Mouse (Mus musculus): ENCODE results near the gene Meioc. TPM values are rescaled to one million over a fixed set of nuclear protein-coding genes. Genes with fewer than 3 reads are reported as not detected.
A peak's percentile ranks its signal among the peaks of the same experiment; 100 is the strongest.

The Meioc gene
- not detected for total RNA-seq (2021)
- long read RNA-seq, experiment 1: 0 reads
- long read RNA-seq, experiment 2: 0 reads

DNA sequence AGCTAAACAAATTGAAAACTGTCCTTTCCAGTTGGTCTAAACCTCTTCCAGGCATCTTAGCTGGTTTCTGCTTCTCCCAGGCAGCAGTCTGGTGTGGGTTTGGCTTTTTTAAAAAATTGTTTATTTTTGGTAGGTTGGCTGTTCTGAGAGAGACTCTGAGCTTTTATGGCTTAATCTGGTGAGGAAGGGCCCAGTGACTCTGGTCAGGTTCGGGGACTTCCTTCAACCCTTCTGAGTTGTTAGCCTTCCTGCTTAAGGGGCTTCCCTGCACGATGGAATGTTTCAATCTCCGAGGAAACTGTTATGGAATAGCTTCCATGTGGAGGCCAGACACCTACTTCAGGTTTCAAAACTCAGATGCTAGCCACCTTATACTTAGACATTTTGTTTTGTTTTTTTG lies at the start of gene Meioc:
Meioc (plus strand) TSS at position 301 of the 400 bp plus-strand sequence.
- no peak for DNase-seq

DNA sequence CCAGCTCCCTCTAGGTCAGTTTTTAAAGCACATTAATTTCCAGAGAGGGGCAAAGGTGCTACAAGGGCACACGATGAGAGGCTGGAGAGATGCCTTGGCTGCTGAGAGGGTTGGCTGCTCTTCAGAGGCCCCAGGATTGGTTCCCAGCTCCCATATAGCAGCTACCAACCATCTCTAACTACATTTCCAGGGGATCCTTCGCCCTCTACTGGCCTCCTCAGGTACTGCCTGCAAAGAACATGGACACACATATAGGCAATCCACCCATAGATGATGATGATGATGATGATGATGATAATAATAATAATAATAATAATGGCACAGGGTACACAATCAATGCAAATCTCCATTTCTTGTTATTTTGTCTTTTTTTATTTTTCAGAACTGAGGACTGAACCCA lies 44.1 kb upstream of the Meioc start:
- no peak for DNase-seq

DNA sequence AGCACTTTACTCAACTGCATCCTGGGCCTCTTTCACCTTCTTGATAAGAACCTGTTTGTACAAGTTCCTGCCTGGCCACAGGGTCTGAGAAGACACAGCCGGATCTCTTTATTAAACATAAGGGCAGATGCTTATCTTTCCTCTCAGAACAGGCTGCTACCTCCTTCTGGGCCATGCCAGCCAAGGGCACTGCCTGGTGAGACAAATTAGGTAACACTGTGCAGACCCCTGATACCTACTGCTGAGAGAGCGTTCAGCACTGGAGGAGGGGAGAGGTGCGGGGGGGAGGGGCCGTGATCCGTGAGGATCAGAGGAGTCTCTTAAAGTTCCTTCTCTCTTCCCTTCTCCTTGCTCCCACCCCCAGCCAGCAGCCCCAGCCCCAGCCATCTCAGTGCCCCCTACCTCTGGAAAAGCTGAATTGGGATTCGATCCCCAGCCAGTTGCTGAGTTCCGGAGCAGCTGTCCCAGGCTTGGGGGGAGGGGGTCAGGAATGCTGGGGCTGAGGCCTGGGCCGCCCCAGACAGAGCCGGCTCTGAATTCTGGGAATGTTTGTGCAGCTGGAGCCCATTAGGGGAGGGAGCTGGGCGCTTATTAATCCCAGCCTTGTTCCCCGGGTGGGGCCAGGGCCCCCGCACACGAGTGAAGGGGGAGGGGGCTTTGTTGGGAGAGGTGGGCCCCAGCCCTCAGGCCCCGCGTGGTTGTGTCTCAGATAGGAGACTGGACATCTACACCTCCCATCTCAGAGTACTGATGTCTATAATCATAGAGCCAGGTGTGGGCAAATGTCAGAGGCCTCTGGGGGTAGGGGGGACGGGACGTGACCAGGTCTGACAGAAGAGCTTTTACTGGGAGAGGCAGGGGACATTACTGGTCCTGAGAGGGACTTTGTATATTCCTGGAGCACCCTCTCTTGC lies 39.4 kb upstream of the Meioc start:
- DNase-seq: peak in 1 of 2 experiments; percentile 11

DNA sequence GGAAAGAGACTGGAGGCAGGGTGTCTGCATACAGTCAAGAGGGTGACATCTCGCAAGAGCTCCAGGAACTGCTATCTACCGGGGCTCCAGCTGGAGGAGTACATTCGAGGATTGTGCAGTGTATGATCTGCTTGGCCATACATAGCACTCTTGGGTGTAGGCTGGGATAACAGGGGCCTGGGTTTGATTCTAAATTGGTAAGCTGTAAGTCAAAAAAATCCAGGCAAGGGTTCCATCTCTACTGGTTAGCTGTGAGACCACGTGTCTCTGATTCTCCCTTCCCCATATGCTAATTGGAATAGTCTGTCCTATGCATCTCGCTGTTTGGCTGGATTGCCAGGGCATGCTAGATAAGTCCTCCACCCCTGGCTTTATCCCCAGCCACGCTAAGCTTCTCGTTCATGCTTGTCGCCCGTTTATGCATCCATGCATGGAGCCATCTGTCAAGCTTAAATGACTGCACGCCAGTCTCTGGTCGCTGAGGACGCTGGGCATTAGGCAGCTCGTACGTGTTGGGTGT lies 38.6 kb upstream of the Meioc start:
- DNase-seq: no peak

DNA sequence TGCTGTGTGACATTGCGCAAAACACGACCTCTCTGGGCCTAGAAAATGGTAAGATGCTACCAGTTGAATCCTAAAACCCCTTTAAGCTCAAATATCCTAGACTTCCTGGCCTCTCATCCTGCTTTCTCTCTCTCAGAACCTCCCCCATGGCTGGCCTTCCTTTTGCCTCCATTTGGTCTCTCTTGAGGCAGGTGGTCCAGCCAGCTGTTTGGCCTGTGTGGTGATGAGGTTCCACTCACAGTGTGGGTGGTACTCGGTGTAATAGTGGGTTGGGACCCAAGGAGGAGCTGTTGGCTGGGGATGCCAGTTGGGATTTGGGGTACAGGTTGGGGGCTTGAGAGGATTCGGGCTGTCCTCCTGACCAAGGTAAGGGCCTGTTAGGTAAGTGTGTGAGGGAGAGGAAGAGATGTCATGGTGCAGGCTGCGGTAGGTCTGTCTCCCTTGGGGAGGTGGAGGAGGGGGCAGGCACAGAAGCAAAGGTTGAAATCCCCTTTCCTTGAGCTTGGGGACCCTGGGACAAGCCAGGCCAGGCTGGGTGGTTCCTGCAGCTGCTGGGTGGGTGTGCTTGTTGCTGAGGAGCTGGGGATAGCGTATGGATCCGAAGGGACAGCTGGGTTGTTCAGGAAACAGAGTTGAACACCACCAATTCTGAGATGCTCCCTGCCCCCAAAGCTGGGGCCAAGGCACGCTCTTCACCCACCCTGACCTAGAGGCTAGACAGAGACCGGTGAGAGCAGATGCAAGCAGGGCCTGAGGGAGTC lies 36.2 kb upstream of the Meioc start:
- no peak for DNase-seq

DNA sequence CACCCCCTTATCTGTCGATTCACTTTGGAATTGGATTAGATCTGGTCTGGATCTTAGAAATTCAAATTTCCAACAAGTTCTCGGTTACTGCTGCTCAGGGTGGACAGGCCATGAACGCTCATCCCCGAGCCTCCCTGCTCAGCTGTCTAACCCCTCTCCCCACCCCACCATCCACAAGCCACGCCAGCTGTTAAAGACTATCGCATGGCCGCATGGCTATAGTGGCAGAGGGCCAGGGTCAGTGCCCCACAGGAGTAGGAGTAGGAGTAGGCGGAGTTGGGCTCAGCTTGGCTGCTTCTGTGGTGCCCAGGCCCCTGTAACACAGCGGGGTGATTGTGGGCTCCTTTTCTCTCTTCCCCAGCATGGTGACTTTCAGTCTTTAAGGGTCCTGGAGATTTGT lies 35.0 kb upstream of the Meioc start:
- no peak for DNase-seq

DNA sequence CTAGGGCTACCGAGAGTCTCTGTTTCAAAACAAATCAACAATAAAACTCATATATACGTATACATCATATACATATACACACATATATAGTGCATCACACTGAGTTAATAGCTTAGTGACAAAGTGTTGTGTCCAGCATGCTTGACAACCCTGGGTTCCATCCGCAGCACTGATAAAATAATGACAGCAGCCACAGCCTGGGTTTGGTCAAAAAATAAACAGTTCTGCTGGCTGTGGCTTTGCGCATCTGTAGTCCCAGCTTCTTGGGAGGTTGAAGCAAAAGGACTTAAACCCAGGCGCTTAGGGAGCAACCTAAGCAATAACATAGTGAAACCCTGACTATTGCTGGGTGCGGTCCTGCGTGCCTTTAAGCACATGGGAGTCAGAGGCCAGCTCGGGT lies 34.1 kb upstream of the Meioc start:
- no peak for DNase-seq

DNA sequence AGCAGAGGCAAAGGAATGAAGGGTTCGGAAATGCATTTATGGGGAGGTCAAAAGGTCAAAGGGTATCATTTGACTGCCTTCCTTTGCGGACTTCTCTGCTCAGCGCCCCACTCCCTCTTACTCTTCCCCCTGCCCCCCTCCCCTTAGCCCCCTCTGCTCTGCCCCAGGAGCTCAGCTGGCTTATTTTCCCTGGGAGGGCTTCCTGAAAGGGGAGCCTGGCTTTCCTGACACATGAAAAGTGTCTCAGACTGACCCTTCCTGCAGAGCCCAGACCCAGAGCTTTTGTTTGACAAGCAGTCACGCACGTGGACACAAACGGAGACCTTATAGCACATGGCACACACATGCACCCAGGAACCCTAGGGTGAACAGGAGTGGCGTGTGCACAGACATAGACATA lies 32.8 kb upstream of the Meioc start:
- no peak for DNase-seq

DNA sequence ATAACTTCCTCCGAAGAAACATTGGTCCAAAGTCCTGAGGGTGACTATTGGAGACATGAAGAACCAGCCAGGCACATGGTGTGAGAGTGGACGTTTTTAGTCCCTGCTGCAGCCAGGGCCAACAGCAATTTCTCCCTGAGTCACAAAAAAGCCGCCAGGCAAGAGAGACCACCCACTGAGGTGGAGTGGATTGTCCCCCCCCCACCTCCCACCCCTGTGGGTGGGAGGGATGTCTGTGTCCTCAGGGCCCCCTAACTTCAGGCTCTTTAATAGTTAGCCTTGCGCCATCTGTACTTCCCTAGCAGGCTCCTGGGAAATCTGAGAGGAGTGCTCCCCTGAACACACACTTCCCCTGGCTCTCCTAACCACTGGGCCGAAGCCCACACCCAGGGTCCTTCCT lies 32.3 kb upstream of the Meioc start:
- no peak for DNase-seq

DNA sequence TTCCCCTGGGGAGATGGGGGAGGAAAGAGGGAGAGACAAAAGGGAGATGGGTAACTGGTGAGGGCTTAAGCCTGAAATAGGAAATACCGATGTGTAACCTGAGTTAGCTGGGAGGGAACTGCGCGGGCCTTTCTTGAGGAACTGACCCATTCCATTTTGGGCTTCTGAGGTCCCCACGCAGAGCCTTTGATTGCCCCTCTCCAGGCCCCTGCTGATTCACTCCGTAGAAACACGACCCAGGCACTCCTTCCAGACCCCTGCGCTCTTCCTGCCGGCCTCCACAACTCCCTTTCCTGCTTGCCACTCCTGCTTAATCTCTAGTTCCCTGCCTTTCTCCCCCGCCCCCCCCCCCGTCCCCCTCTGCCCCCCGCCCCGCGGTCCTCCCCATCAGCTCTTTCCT lies 30.8 kb upstream of the Meioc start:
- DNase-seq: no peak

DNA sequence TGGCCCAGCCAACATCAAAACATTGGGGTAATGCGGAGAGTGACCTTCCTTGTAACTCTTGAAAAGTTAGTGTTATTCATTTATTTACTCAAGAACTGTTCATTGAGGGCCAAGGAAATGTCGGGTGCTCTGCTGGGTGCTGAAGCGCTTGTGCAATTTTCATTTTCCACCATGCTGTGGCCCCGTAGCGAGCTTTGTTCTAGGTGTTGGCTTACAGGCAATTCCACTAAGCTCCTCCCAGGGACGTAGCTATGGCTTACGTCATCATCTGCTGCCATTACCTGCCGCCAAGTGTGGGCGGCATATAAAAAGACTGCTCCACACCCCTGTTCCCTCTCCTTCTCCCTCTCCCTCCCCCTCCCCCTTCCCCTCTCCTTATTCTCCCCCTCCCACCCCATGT lies 30.1 kb upstream of the Meioc start:
- no peak for DNase-seq

DNA sequence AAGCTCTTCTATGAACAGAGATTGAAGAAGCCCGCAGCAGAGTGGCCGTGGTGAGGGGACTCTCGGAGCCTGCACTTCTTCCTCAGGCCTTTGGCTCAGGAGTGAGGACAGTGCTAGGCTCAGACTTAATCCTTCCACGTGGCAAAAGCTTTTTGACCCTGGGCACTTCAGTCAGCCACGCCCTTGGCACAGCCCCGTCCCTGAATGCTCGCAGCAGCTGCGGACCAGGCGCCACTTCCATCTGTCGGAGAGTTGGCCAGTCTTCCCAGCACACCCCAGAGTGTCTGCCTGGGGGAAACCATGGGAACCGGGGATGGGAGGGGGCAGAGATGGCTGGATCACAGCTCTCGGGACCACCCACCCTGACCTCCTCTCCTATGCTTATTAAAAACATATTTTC lies 26.6 kb upstream of the Meioc start:
- peak; percentile 11 to 15 for DNase-seq

DNA sequence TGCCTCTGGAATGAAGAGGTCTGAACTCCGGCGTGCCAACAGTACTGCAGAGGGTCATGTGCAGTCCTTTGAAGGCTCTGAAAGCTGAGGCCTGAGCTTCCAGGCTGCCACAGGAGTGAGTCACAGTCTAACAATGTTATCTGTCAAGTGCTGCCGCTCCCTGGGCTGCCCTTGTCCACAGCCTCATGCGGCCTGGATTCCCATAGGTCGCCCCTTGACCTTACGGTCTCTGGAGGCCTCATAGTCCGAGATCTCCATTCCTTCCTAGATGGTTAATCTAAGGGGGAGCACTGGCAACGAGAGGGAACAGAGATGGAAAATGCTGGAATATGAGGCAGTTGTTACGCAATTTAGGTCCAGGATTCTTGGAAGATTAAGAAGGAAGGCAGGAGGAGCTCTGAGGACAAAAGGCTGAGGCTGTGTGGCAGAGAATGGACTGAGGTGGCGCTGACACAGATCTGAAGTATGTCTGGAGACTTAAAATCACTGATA lies 19.6 kb upstream of the Meioc start:
- DNase-seq: peak; percentile 65 to 69

DNA sequence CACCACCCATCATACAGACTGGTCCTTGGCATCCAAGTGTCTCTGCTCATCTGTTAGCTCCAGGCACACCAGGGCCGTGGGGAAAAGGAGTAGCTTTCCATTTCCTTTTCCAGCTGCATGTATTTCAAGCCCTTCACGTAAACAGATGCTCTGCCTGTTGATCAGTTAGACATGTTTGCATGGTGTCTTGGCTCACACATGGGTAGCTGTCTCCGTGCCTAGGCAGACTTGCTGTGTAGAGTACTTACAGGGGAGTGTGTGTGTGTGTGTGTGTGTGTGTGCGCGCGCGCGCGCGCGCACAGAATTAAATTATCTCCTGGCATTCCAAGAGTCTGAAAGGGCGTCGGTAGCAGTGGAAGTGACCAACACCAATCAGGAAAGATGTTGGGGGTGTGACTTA lies 17.3 kb upstream of the Meioc start:
- no peak for DNase-seq

DNA sequence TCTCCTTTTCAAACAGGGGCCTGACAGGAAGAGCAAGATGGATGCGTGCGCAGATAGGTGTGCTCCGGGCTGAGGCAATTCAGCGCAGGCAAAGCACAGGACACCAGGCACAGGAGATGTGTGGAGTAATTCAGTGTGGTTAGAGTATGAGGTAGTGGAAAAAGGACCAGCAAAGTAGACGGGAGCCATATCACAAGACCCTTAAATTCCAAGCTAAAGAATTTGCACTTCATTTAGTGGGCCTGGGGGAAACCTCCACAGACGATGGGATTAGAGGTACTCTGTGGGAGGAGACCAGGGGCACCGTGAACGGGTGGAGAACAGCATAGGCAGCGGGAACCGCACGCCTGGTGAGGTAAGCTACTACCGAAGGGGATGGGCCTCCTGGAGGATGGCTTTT lies 15.6 kb upstream of the Meioc start:
- DNase-seq: no peak

DNA sequence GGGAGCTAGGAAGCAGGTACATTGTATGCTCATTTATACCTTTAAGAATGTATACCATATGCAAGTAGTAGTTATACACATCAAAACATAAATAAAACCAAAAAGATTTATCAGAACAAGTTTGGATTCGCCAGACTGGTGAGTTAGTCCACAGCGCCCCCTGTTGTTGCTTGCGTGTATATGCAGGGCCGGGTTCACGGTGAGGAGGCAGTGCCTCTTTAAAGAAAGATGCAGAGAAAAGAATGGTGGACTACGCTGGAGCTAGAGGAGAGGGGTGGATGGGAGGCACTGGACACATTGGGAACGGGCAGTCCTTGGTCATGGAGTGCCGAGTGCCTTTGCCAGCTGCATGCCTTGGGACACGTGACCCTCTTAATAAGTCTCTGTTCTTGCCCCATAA lies 12.1 kb upstream of the Meioc start:
- DNase-seq: peak; percentile 38 to 87

DNA sequence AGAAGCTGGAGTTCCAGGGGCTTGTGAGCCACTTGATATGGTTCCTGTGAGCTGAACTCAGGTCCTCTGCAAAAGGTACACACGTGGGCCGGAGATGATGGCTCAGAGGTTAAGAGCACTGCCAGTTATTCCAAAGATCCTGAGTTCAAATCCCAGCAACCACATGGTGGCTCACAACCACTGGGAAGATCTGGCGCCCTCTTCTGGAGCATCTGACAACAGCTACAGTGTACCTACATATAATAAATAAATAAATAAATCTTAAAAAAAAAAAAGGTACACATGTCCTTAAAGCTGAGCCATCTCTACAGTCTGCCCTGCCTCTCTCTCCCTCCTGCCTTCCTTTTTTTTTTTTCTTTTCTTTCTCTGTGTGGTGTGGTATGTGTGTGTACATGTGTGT lies 10.7 kb upstream of the Meioc start:
- DNase-seq: no peak

DNA sequence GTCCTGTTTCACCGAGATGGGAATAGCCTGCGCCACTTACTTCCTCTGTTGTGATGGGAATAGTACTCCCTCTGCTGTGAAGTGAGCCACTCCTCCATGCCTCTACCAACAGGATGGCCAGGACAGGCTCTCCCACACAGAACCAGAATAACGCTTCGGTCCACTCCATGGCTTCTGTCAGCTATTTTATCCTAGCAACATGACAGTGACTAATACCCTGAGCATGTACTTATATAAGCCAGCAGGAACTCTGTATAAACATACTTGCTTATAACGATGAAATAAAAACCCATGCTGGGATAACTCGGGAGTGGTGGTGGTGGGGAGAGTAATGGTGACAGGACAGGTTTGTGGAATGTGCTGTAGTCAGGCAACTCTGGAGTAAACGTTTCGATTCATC lies 7.6 kb upstream of the Meioc start:
- no peak for DNase-seq

DNA sequence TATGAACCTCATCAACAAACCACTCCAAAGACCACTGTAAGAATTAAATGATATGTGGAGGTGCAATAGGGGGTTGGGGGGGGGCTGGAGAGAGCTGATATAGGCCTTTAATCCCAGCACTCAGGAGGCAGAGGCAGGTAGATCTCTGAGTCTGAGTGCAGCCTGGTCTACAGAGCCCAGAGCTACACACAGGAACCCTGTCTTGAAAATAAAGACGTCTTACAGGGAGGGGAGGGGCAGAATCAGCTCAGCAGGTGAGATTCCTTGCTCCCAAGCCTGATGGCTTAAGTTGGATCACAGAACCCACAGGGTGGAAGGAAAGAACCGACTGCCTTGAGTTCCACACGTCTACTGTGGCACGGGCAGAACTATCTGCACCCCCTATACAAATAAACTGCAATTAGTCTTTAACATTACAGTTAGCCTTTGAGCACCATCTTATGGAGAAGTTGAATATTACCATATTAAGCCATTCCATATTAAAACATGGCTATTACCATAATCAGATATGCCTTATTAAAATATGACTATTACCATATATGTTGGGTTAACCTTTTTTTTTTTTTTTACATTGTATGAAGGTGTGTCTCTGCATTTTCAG lies 7.1 kb upstream of the Meioc start:
- DNase-seq: no peak

DNA sequence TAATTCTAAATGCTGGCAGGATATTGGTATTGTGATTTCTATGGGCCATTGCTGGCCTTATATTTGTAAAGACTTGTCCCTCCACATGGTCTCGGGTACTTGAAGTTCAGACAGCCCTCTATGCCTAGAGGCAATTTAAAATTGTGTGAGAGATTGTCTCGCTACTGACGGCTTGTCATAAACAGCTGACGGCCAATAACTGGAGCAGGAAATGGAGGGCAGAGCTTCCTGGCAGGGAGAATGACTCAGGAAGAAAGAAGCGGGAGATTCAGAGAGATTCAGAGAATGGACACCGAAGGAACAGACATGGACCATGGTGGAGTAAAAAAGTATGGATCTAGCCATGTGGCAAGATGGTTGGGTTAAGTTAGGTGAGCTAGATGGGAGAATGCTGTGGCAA lies 6.6 kb upstream of the Meioc start:
- DNase-seq: no peak

DNA sequence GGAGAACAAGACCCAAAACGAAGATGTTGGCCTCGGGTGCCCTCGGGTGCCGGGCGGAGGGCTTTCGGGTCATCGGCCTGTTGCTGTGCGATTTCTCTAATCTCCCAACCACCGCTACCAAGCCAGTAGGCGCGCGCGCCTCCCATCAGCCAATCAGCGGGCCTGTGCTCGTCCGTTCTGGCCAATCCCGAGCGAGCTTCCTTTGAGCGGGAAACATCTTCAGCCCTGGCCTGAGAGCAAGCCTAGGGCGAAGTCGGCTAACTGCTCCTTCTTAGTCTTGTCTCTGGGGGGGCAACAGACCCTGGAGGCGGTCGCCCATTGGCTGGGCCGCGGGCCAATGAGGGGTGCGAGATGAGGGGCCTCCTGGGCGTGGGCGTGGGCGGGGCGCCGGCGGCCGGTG lies 1.6 kb downstream of the Meioc start:
- DNase-seq: no peak

DNA sequence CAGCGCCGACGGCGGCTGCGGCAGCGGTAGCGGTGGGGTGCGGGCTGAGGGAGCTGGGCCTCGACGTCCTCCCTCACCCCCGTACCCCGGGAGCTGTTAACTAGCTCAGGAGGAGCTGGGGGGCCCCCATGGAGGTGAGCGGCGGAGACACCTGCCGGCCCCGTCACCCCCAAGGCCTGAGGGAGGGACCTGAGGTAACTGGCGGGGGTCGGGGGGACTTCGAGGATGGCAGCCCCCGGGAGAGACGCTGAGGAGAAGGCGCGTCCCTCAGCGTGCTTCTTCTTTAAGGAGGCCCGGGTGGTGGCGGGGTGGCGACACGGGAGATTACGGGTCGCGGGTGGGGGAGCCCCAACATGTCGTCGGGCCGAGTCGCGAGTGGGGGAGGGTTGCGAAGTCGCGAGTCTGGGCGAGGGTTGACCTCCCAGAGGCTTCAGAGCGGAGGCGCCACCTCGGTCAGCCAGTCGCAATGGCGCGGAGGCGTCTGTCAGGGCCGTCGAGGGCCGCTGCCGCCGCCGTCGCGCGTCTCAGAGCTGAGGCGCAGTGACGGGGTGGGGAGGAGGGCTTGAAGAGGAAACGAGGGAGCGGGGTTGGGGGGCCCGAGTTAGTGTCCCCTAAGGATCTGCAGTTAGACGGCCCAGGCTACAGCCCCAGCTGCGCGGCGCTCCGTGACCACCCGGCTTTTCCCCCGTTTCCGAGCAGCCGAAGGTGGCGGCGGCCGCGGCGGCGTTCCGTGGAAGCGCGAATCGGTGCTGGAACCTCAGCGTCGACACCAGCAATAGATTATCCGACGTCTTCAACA lies 2.3 kb downstream of the Meioc start:
- DNase-seq: no peak

Data from heart, adult 18-20 months (tissue).